Mouse (Mus musculus) erythroid progenitor cell, adult 5-6 weeks (primary cell): ENCODE data around the gene 2700049A03Rik. TPM values are rescaled to one million over a fixed set of nuclear protein-coding genes. Genes with fewer than 3 reads are reported as not detected.
A peak's percentile ranks its signal among the peaks of the same experiment; 100 is the strongest.
"Not testable (repeated sequence)": the region's sequence is repeated elsewhere in the genome, so short reads cannot be mapped to it uniquely, and the experiment has no call there.

Experiments
- ATAC-seq: replicated peaks from 2 replicates; pipeline ENCODE4 v1.8.0; 2016; ENCODE audit warnings: moderate number of reproducible peaks, mild to moderate bottlenecking, moderate TSS enrichment, inconsistent platforms; ENCODE audit not compliant: poor library complexity, low FRiP score, severe bottlenecking
- total RNA-seq, 2 experiments: library from RNA; stranded (forward) in 1 of 2; stranded (reverse) in 1 of 2; fragments of 150-400 nt in 1 of 2; fragments of 186-747, 209-891 nt in 1 of 2; gene quantifications; 2 replicates each; pipeline versions ENCODE4 v1.2.3 to v1.2.4; 2015 to 2017; ENCODE audit warnings: low replicate concordance in 2 of 2

The 2700049A03Rik gene
- 9.2 and 19.5 TPM in 2 replicates for total RNA-seq (2015; ENCODE audit: low replicate concordance)
- 16.0 and 17.3 TPM in 2 replicates for total RNA-seq (2017; ENCODE audit: low replicate concordance)

GRCm38 (mm10) chr12:71136130-71136973 lies at the start of gene 2700049A03Rik, which contains the start of gene Timm9:
2700049A03Rik (plus strand) TSS chr12:71136848.
Timm9 (minus strand) TSS chr12:71136684.
- peak; percentile 80 for ATAC-seq

DNA sequence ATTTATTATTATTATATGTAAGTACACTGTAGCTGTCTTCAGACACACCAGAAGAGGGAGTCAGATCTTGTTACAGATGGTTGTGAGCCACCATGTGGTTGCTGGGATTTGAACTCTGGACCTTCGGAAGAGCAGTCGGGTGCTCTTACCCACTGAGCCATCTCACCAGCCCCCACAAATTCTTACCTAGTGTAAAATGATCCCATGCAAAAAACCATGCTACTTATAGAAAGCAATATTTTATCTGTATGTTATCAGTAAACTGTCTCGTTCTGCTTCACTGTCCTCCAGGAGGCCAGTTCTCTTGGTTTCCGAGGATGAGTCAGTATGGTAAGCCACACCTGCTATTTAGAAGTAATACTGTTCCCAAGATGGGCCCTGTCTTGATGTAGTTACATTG lies 32.4 kb upstream of the 2700049A03Rik start:
- ATAC-seq = not testable (repeated sequence)

DNA sequence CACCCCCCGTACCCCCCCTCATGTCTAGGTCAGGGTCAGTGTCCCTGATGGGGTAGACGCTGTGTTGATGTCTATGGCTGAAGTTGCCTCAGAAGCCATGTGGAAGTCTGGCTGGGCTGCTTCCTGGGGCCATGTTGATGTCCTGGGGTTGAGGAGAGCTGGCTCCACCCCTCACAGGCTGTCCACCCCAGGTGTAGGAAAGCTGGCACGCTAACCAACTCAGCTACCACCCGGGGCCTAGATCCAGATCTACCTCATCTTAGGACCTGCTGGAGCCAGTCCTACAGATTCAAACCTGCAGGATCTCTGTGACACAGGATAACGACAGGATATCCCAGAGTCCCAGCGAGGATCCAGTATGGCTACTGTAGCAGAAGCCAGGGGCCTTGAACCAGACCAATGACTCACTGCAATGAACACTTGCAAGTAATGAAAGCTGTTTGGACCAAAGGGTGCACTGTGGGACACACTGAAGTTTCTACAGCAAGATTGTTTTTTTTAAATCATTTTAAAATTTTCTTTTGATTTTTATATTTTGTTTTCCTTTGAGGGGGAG lies 29.4 kb upstream of the 2700049A03Rik start:
- no peak for ATAC-seq

DNA sequence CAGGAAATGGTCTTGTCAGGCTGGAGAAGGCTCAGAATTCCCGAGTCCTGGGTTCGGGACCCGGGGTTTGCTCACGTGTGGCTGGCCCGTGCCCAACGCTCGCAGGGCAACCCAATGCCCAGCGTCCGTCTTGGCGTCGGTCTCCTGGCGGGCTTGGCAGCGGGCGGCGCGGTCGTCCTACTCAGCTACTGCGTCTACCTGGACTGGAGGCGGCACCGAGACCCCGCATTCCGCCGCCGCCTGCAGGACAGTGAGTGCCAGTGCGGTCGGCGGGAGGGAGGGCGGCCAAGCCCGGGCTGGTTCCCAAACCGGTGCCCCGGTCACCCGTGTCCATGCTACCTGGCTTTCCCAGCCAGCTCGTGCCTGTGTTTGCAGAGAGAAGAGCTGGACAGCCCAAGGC lies 25.3 kb upstream of the 2700049A03Rik start, which contains the start of gene Tomm20l:
Gene Tomm20l (plus strand): TSS at position 98 of the 400 bp plus-strand sequence.
- ATAC-seq = peak; percentile 44; the same call in 1 of the 2 replicates

DNA sequence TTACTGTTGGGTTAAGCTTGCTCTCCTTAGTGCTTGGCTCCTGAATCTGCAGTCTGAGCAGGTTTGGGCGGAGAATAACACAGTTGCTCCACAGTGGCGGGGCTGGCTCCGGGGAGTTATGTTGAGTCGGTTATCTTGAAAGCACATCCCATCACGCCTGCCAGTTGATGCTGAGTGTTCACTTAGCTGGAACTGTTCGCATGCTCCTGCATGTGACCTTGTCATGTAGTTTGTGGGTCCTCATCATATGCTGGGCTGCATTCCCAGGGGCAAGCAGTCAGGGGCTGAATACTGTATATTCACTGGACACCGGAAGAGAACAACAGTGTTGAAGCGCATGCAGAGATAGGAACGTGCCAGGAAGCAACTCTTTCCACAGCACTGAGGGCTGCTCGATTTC lies 23.6 kb upstream of the 2700049A03Rik start:
- 0 out of 2 replicates have a peak, but pooled peaks have one; percentile 50 for ATAC-seq

DNA sequence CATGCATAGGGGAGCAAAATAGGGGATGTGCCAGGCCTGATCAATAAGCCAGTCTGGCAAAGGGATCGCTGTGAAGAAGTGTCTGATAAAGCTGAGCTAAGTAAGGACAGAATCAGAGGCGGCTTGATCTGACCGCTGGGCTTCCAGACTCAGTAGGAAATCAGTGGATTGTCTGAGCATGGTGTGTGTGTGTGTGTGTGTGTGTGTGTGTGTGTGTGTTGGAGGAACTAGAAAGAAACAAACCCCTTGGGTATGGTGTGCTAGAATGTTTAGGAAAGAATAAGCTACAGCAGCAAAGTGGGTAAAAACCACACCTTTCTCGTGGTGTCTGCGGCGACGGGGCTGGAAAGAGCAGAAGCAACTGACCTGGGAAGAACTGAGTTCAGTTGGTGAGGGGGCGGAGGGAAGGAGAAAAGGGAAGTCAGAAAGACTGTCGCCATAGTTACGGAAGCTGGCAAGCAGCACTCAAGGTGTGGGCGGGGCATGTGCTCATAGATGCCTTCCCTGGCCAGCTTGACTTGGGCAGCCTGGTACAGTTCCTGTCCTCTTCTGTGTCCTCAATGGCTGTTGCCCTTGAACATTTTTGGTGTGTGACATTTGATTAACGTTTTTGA lies 22.9 kb upstream of the 2700049A03Rik start:
- peak; percentile 54 for ATAC-seq

DNA sequence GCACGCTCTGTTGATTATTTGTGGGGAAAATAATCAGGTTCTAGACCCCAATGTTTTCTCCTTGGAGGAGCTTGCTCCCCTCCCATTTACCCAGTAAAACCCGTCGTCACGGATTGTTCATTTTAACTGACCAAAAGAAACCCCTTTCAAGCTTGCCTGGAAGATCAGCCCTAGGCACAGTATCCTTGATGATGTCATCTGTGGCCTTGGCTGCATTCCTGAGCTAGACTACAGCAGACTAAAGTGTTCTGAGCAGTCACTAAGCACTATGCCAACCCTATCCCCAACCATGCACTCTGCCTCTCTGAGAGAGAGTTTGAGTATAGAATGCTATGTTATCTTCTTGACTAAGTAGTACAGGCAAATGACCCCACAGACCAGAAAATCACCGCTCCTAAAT lies 20.2 kb upstream of the 2700049A03Rik start:
- ATAC-seq = no peak

- no peak for ATAC-seq
Measured at GRCm38 (mm10) chr12:71122731-71123130, 13.9 kb upstream of the 2700049A03Rik start.

- ATAC-seq = no peak
Measured at GRCm38 (mm10) chr12:71123286-71123685, 13.4 kb upstream of the 2700049A03Rik start.

- ATAC-seq = no peak
Measured at GRCm38 (mm10) chr12:71135581-71135980, 1.1 kb upstream of the 2700049A03Rik start.

DNA sequence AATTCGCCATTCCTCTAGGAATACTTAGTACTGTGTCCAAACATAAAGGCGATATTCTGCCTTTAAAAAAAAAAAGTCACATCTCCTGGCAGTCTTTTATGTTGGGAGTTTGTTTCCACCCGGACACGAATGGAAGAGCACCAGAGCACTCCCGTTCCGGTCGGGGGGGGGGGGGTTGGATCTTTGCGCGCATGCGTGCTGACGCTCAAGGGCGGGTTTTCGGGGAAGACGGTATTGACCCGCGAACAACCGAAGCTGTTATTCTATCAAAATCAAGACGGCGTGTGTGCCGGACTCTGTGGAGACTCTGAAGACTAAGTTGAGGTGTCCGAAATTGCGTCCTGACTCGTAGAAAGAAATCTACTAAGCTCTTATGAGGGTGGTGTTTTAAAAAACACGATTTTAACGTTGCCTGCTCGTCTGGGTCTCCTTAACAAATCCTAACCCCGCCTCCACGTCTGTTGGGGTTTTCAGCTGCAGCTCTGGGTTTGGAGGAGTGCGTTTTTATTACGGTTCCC lies 385 bp downstream of the 2700049A03Rik start:
- peak; percentile 88 for ATAC-seq

DNA sequence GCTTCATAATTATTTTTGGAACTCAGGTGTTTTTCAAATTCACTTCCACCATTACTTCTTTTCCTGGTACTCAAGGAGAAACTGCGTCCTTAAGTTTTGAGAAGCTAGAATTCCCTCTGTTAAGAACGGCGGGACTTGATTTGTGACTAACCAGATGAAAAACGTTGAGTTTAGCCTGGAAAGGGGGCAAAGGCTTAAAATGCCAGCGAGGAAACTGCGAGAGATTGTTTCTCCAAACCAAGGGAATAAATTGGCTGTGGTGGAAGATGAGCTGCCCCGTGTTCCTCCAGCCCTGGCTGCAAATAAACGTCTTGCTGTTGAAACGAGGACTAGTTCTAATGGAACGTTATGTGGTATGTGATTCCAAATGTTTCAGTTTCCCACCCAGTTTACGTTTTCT lies 1.0 kb downstream of the 2700049A03Rik start:
- ATAC-seq = no peak

DNA sequence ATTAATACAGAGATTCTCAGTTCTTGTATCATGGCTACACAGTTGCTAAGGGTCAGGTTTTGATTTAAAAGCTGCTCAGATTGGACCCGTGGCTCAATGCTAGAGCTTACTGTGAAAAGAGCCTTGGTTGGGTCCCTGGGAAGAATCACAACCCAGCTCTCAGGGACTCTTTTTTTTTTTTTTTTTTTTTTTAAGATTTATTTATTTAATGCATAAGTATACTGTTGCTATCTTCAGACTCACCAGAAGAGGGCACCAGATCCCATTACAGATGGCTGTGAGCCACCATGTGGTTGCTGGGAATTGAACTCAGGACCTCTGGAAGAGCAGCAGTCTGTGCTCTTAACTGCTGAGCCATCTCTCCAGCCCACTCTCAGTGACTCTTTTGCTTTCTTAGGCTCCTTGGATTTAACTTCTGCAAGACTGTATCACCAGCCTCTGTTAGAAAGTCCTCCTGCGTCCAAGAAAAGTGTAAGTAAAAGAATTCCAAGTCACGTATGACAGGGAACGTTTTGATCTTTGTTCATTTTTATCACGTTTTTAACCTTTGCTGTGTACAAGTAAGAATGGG lies 2.7 kb downstream of the 2700049A03Rik start:
- no peak for ATAC-seq

GRCm38 (mm10) chr12:71141189-71141588 lies 4.5 kb downstream of the 2700049A03Rik start:
- no peak for ATAC-seq

DNA sequence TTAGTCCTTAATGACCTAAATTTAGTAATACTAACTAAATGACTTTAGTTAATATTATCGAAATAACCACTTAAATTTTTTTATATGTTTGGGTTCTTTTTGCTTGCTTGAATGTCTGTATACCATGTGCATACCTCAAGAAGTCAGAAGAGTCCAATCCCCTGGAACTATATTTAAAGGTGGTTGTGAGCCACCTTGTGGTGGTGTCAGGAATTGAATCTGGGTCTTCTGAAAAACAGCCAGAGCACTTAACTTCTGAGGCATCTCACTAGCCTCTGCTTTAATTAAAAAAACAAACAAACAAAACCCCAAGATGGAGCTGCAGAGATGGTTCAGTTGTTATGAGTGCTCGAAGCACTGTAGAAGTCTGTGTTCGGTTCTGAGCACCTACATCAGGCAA lies 11.0 kb downstream of the 2700049A03Rik start:
- no peak for ATAC-seq

- no peak for ATAC-seq
Measured at GRCm38 (mm10) chr12:71148801-71149200, 12.2 kb downstream of the 2700049A03Rik start.

DNA sequence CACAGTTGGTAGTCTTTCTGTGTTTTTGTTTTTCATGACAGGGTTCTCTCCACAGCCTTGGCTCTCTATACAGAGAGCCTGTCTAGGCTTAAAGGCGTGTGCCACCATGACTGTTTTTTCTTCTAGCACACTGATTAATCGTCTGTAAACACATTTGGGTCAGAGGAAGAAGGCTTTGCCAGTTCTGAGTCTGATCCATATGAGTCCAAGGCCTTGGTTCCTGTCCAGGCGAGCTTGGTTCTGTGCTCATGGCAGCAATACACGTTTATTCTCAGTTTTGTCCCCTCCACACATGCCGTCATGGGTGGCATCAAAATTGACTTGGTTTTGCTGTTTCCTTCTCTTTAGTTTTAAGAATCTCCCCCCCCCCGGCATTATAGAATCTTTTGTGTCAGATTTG lies 12.8 kb downstream of the 2700049A03Rik start:
- no peak for ATAC-seq

DNA sequence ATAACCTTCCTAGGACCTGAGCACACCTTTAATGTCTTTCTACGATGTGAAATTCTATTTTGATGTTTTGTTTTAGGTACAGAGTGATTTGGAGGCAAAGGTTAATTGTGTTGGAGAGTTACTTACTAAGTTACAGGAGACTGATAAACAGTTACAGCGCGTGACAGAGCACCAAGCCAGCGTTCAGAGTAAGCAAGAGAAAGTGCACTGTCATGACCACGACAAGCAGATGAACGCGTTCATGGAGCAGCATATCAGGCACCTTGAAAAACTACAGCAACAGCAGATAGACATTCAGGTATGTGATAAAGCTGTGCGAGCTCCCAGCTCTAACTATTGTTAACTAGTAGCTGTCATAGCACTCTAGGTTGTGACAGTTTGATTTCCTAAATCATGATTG lies 13.5 kb downstream of the 2700049A03Rik start:
- no peak for ATAC-seq

DNA sequence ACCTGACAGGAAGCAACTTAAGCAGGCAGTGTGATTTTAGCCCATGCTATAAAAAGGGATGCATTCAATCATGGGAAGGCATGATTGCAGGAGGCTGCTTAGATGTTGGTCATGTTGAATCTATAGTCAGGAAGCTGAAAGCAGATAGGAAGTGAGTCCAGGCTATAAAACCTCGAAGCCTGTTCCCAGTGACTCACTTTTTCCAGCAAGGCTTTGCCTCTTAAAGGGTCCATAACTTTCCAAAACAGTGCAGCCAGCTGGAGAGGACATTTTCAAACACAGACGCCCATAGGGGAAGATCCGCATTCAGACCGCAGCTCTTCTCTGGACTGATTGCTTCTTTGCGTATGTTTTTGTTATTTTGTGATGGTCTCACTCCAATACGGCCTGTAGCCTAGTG lies 18.3 kb downstream of the 2700049A03Rik start:
- no peak for ATAC-seq

GRCm38 (mm10) chr12:71157974-71158373 lies 21.3 kb downstream of the 2700049A03Rik start:
- ATAC-seq = no peak
